Mouse (Mus musculus) testis, adult 2 months (tissue): Measurements from ENCODE around the gene Spsb4. TPM values are rescaled to one million over a fixed set of nuclear protein-coding genes. Genes with fewer than 3 reads are reported as not detected.

Experiments used
- H3K27ac ChIP-seq: fragments of 200-500 bp; 2 replicates; pipeline ENCODE4 v1.5.1; 2012; ENCODE audit warnings: low read depth, low read length; ENCODE audit not compliant: control insufficient read depth, insufficient read depth
- H3K27me3 ChIP-seq: fragments of 200-500 bp; 2 replicates; pipeline ENCODE4 v1.6.1; 2012; ENCODE audit warnings: mild to moderate bottlenecking, low read length, moderate library complexity; ENCODE audit not compliant: control insufficient read depth, insufficient read depth
- H3K36me3 ChIP-seq: fragments of 200-500 bp; 2 replicates; pipeline ENCODE4 v1.6.1; 2012; ENCODE audit warnings: mild to moderate bottlenecking, low read length; ENCODE audit not compliant: control insufficient read depth, insufficient read depth
- H3K4me1 ChIP-seq: fragments of 200-500 bp; 2 replicates; pipeline ENCODE4 v1.6.1; 2012; ENCODE audit warnings: low read length; ENCODE audit not compliant: control insufficient read depth, insufficient read depth
- H3K4me3 ChIP-seq: fragments of 200-500 bp; 2 replicates; pipeline ENCODE4 v1.5.1; 2012; ENCODE audit warnings: low read depth, mild to moderate bottlenecking, low read length, moderate library complexity, mixed read lengths; ENCODE audit not compliant: control insufficient read depth
- CTCF ChIP-seq: fragments of 200-500 bp; IDR thresholded peaks from 2 replicates; pipeline ENCODE4 v1.5.1; 2012; ENCODE audit warnings: low read depth, mild to moderate bottlenecking, inconsistent platforms, low read length, moderate library complexity; ENCODE audit not compliant: control insufficient read depth, insufficient read depth, insufficient replicate concordance
- POLR2A ChIP-seq: fragments of 200-500 bp; IDR thresholded peaks from 2 replicates; pipeline ENCODE4 v1.6.1; 2012; ENCODE audit warnings: low read depth, mild to moderate bottlenecking, inconsistent platforms, low read length, moderate library complexity; ENCODE audit not compliant: control insufficient read depth
- polyA plus RNA-seq: library from polyadenylated mRNA; depleted of rRNA; stranded (reverse); fragments of >200 nt; gene quantifications from 2 replicates; pipeline ENCODE4 v1.2.3, GENCODE M21; 2012; rRNA removed

The Spsb4 gene
- polyA plus RNA-seq, 1 experiment: 0.91 TPM

DNA sequence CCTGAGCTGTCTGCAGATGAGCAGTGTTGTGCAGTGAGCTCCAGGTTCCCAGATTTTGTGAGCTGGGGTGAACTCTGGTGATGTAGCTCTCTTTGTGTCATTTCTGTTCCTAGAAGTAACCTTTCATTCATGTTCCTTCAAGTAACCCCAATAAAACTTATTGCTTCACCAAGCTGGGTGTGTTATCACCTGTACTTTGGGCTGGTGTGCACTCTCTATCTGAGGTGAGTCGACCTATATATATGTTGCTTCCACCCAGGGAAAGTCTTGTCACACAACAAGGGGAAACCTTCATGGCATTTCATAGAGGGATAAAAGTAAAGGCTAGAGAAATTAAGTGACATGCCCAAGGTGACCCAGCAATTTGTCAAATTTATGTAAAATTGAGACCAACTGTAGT is 109.1 kb downstream of the Spsb4 start:
- Histone ChIP-seq H3K27ac (no peak overlapping the region), H3K4me1 (no peaks in the 10 kb centered on the region), H3K4me3 (no peak overlapping the region), H3K36me3 (no peaks in the 10 kb centered on the region), H3K27me3 (no peaks in the 10 kb centered on the region)
- no peak for TF ChIP-seq POLR2A
- TF ChIP-seq CTCF: no peak

- Histone ChIP-seq H3K27me3 (no peaks in the 10 kb centered on the region), H3K4me3 (no peak overlapping the region), H3K4me1 (no peaks in the 10 kb centered on the region), H3K27ac (no peak overlapping the region), H3K36me3 (no peaks in the 10 kb centered on the region)
- TF ChIP-seq POLR2A (no peak), CTCF (no peak)
Observed at GRCm38 (mm10) chr9:96908737-96909136, 109.9 kb downstream of the Spsb4 start.

GRCm38 (mm10) chr9:96904360-96905355 is 114.0 kb downstream of the Spsb4 start:
- no peak for TF ChIP-seq CTCF
- TF ChIP-seq POLR2A: no peak
- no peaks in the 10 kb centered on the region for H3K36me3 ChIP-seq
- H3K4me1 ChIP-seq: no peaks in the 10 kb centered on the region
- peak overlapping the region; percentile 32; the same call in 1 of the 2 replicates for H3K4me3 ChIP-seq
- H3K27me3 ChIP-seq: no peaks in the 10 kb centered on the region
- no peak overlapping the region for H3K27ac ChIP-seq

- no peak for TF ChIP-seq POLR2A
- TF ChIP-seq CTCF: no peak
- H3K27me3 ChIP-seq: no peaks in the 10 kb centered on the region
Observed at GRCm38 (mm10) chr9:96899717-96900116, 118.9 kb downstream of the Spsb4 start.

DNA sequence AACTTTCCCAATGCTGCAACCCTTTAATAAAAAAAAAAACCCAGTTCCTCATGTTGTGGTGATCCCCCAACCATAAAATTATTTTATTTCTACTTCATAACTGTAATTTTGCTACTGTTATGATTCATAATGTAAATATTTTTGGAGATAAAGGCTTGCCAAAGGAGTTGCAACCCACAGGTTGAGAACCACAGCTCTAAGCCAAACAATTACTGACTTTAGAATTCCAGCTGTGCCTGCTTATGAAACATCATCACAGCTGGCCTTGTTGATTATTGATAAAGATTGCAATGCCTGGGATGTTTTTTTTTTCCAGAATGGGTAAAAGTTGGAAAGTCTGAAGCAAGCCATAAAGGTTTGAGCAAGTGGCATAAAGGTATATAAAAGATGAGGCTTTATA is 119.6 kb downstream of the Spsb4 start:
- TF ChIP-seq POLR2A (no peak), CTCF (no peak)
- no peaks in the 10 kb centered on the region for H3K36me3 ChIP-seq
- no peak overlapping the region for H3K27ac ChIP-seq
- no peak overlapping the region for H3K4me3 ChIP-seq
- H3K27me3 ChIP-seq: no peaks in the 10 kb centered on the region
- H3K4me1 ChIP-seq: no peaks in the 10 kb centered on the region

More at GRCm38 (mm10) chr9:96899717-96900116, 118.9 kb downstream of the Spsb4 start:
- Histone ChIP-seq H3K4me3 (no peak overlapping the region), H3K27ac (no peak overlapping the region), H3K4me1 (no peaks in the 10 kb centered on the region), H3K36me3 (no peaks in the 10 kb centered on the region)

GRCm38 (mm10) chr9:96896690-96897089 is 122.0 kb downstream of the Spsb4 start:
- H3K4me3 ChIP-seq: no peak overlapping the region
- no peaks in the 10 kb centered on the region for H3K36me3 ChIP-seq
- no peaks in the 10 kb centered on the region for H3K27me3 ChIP-seq
- H3K27ac ChIP-seq: no peak overlapping the region
- TF ChIP-seq CTCF: no peak
- TF ChIP-seq POLR2A: no peak
- no peaks in the 10 kb centered on the region for H3K4me1 ChIP-seq

- Histone ChIP-seq H3K27ac (no peak overlapping the region), H3K4me3 (no peak overlapping the region), H3K36me3 (no peaks in the 10 kb centered on the region), H3K4me1 (peaks cover 10% of the 10 kb centered on the region), H3K27me3 (no peaks in the 10 kb centered on the region)
- no peak for TF ChIP-seq POLR2A
- TF ChIP-seq CTCF: no peak
Observed at GRCm38 (mm10) chr9:96893582-96893981, 125.1 kb downstream of the Spsb4 start.

Other genes with a start within 250 kb of the Spsb4 start
- gene Pxylp1, start 126.2 kb downstream of the Spsb4 start, polyA plus RNA-seq: 3.7 and 4.5 TPM in 2 replicates
- gene Slc25a36, start 92.3 kb upstream of the Spsb4 start, polyA plus RNA-seq: 7.5 and 10.0 TPM in 2 replicates